Mouse (Mus musculus): ENCODE results near the gene Ccdc88c.
"Not testable (repeated sequence)": the region's sequence is repeated elsewhere in the genome, so short reads cannot be mapped to it uniquely, and the experiment has no call there.

The Ccdc88c gene

DNA sequence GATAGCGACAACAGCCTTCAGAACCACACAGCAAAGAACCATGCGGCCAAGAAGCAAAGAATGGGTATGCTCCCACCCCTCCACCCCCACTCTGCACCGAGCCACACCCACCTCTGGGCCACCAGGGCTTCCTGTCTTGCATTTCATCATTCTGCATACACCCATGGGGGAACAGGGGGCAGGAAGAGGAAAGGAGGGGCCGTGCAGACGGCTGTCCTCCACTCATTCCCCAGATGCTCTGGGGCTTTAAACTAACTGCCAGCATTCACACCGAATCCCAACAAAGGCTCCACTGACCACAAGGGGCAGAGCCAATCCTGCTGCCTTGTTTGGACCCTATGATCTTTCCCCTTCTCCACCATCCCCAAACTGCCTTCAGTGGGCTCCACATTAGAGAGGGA, 10.9 kb downstream of the Ccdc88c start:
- no peak for DNase-seq (ENCODE audit: extremely low read depth, insufficient read length, low spot score)

DNA sequence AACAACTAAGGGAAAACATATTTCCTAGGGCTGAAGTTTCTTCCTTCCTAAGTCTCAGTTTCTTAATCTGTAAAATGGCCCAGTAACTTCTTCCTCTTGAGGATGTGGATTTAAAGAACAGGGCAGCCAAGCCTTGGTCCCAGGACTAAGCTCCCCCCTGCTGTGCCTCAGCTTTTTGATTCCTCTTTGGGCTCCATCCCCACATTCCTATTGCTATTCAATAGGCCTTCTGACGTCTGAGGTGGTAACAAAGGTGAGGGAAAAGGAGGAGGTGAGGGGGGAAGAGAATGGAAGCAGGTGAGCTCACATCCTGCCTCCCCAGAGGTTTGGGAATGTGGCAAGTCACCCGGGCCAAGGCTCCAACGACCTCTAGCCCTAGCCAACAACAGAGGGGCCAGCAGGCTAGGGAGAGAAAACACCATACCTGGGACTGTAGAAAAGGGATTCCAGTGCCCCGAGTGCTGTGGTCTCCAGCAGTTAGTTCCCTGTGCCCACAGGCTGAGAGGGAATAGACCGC, 12.4 kb downstream of the Ccdc88c start:
- DNase-seq (ENCODE audit: extremely low read depth, insufficient read length, low spot score) = no peak

DNA sequence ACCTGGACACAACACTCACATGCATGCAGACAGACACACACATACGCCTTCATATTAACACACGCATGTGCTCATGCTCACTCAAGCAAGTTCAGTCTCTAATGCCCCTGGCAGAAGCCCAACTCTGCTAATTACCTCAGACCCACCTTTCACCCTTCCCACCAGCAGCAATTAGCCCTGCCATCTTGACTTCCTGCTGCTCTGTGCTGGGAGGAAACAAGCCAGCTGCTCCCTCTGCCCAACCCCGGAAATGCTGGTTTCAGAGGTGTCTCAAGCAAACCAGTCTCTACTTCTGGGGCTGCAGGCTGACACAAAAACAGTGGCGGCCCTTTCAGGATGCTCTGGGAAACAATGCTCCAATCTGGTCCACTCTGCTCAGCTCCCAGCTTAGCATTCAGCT, 12.9 kb downstream of the Ccdc88c start:
- no peak for DNase-seq (ENCODE audit: extremely low read depth, insufficient read length, low spot score)

DNA sequence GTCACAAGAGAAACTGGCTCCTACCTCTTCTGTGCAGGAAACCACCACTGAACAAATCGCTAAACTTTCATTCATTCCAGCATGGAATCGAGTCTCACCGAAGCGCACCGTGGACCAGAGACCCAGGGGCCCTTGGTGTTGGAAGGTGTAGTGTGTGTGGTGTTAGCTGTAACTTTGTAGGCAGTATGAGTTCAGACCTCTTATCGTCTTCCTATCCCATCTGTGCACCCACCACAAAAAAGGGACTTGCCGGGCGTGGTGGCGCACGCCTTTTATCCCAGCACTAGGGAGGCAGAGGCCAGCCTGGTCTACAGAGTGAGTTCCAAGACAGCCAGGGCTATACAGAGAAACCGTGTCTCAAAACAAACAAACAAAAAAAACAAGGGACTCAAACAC, 13.7 kb downstream of the Ccdc88c start:
- DNase-seq (ENCODE audit: extremely low read depth, insufficient read length, low spot score) = no peak

DNA sequence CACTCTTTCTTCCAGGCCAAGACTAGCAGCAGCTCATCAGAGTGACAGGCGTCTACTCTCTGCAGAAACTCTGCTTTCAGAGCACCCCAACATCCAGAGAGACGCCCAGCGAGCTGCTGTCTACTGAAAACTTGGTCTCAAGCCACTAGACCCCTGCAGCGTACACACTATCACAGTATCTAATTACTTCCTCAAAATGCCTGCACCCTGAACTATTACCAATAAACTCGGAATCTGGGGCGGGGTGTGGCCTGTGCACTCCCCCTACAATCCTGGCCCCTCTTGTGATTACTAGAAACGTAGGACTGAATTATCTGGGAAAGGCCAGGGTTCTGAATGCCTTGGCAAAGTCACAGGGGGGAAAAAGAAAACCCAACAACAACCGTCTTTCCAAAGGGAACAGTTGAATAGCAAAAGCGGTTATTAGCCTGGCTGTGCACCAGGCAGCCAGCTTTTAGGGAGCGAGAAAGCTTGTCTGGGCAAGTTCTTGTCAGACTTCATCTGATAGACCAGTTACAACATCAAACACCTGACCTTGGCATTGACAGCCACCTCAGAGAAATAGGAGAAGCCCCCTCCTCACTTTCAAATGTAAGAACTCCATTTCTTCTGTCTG, 14.2 kb downstream of the Ccdc88c start:
- no peak for DNase-seq (ENCODE audit: extremely low read depth, insufficient read length, low spot score)

DNA sequence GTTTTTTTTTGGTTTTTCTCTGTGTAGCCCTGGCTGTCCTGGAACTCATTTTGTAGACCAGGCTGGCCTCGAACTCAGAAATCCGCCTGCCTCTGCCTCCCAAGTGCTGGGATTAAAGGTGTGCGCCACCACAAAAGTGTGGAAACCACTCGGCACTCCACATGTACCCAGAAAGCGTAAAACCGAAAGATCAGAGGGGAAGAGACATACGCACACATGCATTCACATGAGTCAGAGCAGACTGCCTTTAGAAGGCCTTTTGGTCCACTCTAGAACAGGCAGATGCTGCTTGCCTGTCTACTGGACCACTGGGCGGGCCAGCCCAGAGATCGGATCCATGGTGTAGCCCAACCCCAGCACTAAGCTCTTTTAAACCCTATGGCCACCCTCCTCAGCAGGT, 15.2 kb downstream of the Ccdc88c start:
- not testable (repeated sequence) for DNase-seq (ENCODE audit: extremely low read depth, insufficient read length, low spot score)

DNA sequence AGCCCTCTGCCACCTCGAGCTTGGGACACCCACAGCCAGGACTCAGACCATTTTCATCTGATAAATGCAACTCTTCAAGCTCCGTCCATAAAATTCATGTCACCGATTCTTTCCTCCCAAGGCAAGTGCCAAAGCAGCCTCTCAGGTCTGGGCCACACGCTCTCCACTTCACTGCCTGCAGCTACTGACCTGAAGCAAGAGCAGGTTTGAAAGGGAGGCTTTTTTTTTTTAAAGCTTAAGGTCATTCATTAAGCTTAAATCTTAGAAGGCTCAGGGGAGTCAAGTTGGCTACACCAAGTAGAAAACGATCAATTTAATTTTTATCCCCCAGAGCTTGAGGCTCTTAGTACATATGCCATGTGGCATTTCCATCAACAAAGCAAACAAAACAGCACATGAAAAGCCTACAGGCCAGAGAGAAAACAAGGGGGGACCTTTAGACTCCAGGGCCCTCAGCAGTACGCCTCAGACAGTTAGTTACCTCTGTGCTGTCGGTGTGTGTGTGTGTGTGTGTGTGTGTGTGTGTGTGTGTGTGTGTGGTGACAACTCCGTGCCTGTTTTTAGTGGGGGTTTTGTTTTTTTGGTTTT, 15.7 kb downstream of the Ccdc88c start:
- no peak for DNase-seq (ENCODE audit: extremely low read depth, insufficient read length, low spot score)

DNA sequence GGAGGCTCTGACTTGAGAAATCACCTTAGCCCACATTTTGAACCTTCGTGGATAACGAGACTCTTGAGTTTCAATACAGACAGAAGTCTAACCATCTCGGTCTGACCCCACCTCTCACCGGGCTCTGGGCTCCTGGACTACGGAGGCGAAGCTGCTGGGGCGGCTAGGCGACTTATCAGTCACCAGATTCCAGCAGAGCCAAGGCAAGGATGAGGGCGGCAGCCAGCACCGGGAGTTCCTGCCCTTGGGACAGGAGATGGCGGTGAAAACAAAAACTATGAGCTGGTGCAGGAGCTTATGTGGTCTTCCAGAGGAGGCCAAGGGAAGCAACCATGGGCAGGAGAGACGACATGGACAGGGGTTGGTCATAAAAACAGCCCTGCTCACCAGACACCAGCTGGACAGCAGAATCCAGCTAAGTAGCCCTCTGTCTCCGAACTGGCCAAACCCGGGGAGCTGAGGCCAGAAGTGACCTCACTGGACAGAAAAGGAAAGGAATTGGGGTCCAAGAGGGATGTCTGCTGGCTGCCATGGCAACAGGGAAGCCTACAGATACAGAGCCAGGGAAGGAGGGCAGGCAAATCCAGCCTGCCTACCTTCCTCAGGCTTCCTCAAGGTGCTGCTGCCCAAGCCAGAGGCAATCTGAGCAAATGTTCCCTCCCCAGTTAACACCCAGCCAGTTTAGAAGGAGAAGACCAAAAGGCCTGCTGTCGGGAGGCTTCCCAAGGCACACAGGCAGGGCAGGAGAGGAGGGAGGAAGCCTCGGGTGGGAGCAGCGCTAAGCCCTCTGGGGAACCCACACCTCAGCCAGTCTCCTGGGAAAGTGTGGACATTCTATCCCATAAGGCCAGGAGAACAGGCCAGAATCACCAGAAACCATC, 16.4 kb downstream of the Ccdc88c start:
- no peak for DNase-seq (ENCODE audit: extremely low read depth, insufficient read length, low spot score)

DNA sequence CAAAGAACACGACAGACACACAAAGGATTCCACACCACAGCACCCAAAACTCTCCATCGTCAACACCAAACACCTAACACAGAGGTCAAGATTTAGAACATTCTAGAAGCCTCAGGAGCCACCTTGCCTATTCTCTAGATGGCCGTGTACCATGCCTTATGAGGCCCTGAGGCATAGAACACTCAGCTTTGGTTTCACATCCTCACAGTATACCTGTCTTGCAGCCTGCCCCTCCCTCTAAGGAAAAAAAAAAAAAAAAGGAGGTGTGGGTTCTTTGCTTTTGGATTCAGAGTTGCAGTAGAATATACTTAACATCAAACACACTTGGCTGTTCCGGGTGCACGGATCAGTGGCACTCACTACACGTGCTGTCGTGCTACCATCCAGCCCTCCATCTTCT, 17.8 kb downstream of the Ccdc88c start:
- DNase-seq (ENCODE audit: extremely low read depth, insufficient read length, low spot score) = no peak

DNA sequence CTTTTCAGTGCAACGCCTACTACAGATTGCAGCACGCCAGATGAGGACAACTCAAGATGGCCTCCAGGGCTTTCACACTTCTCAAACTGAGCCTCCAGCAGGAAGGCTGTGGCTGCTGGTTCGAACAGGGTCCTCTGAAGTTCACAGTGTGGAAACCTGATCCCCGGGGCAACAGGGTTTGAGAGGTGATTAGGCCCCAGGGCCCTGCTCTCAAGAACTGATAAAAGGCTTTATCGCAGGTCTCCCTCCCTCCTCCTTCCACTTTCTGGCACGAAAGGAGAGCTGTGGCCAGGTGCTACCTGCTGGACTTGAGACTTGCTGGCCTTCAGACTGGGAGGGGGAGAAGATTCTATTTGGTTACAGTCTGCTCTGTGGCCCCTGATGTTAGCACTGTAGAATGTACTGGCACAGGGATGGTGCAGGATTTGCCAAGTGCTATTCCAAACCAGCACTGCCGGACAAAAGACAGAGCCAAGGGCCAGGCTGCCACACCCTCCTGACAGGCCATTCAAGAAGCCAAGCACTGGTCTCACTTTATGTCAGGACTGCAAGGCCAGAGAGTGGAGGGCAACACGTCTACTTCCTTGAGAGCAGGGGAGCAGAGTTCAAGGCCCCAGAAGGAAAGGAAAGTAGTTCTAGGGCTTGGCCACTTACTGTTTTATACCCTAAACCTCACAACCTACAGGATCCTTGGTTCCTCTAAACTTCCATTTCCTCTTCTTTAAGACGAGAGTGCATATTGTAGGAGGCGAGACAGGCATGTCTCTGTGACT, 18.5 kb downstream of the Ccdc88c start:
- DNase-seq (ENCODE audit: extremely low read depth, insufficient read length, low spot score) = no peak

DNA sequence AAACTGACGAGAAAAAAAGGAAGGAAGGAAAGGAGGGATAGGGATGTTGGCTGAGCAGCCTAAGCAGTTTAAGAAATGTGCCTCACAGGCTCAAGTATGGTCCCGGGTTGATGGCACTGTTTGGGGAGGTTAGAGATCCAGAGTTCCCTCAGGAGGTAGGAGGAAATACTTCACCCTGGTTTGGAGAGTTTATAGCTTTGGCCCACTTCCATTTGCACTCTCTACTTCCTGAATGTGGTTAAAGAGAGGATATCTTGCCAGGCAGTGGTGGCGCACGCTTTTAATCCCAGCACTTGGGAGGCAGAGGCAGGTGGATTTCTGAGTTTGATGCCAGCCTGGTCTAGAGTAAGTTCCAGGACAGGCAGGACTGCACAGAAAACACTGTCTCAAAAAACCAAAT, 19.6 kb downstream of the Ccdc88c start:
- no peak for DNase-seq (ENCODE audit: extremely low read depth, insufficient read length, low spot score)

DNA sequence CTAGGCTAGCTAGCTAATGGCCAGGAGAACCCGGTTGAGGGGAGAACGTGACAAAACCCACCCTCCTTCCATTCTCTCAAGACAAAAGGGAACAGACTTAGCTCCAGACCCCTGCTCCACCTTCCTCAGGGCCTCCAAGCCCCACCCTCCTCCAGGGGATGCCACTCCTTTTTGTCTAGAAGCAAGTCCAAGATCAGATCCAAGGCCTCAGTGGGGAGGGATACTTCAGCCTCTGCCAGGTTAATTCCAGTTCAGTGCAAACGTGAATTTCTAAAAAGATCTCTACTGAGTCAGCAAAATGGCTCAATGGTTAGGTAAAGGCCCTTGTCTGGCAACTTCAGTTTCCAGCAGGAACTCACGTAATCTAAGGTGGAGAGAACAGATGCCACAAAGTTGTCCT, 20.2 kb downstream of the Ccdc88c start:
- no peak for DNase-seq (ENCODE audit: extremely low read depth, insufficient read length, low spot score)

DNA sequence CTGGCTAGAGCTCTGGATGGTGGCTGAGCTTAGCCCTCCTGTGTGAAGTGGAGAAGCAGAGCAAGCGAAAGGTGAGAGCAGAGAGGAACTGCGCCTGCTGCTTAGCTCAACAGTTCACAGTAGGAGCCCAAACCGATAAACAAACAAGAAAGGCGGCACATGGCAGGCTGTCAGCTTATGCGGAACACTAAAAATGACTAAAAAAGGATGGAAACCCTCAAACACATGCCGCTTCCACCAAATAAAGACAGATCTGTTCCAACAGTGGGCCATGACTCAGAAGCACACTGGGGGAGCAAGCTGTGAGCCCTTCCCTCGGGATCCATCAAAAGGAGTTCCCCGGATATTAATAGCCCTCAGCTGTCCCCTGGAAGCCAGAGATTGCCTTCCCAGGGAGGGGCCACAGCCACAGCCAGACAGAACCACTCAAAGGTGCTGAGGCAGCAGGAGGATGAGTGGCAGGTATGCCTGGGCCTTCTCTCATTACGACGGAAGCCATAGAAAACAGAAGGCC, 20.8 kb downstream of the Ccdc88c start:
- no peak for DNase-seq (ENCODE audit: extremely low read depth, insufficient read length, low spot score)

DNA sequence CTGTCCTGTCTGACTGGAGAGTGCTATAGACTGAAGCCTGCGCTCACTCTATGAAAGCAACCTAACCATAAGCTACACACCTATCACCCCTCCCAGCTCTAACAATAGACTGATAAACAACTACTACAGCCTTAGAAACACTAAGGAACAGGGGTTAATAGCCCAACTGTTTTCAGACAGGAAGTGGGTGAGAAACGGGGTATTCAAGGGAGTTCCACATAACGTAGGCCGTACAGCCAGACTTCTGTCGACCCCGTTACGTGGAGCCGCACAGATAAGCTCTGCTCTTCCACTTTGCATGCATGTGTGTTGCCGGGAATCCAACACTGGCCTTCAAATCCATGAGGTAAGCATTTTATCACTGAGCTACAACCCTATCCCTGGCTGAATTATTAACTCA, 21.4 kb downstream of the Ccdc88c start:
- DNase-seq (ENCODE audit: extremely low read depth, insufficient read length, low spot score) = no peak

DNA sequence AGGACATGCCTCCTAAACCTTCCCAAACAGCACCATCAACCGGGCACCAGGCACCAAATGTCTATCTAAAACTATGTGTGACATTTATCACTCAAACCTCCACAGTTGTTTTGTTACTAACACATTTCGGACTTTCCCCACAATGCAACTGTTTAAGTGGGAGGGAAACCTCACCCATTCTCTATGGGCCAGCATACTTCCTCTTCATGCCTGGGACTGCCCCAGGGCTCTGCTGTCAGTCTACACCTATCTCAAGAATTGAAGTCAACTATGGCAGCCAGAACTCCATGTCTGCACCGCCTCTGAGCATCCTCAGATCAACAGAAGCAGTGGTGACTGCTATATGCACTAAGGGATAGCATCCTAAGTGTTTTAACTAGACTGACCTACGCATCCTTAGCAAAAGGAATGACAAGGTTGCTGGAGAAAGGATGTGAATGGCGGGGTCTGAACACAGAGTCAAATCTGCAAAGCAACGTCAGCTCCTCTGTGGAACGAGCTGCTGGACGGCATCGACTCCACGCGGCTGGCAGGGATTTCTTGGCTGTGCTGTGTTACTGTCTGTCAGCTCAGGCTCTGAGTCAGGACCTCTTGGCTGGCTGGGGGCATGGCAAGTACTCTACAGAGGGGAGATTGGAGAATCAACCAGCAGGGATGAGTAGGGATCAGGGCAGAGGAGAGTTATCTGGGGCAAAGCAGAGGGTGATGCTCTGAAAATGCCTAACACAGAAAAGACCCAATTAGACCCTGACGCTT, 23.0 kb downstream of the Ccdc88c start:
- no peak for DNase-seq (ENCODE audit: extremely low read depth, insufficient read length, low spot score)

DNA sequence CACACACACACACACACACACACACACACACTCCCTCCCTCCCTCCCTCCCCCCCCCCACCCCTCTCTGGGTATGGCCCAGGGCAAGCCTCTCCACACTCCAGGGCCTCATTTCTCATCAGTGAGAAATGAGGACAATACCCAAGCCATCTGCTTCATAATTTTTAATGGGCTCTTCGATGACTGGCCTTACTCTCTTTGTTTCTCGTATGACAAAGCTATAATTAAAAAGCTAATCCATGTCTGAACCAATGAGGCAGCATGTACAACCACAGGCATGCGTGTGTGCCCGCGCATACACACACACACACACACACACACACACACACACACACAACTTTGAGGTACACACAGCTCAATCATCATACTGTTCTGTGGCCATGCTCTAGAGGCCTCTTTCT, 23.9 kb downstream of the Ccdc88c start:
- DNase-seq (ENCODE audit: extremely low read depth, insufficient read length, low spot score) = no peak

DNA sequence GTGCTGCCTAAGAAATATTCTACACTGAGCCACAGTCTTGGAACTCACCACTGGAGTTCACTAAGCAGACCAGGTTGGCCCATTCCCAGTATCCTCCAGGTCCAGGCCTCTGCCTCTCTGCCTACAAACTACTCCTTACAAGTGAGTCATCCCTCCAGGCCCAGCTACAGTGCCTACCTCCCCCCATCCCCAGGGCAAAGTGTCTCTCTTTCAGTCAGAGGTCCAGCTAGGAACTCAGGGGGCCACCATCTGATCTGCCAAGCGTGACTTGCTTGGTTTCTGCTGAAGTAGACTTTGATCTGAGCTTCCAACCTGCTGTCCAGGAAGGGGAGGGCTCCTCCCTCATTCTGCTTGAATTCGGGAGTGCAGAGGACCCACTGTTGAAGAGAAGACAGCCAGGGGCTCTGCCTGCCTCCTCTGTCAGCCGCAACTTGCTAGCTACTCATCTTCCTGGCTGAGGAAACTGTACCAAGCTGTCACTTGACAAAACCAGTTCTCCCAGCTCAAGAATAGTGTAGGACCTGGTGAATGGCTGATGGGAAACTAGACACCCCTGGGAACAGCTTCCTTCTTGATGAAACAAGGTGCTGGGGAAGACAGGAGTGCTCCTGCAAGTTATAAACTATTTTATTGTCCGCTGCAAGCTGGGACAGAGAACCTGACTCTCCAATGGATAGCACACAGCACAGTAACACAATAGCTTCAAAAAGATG, 25.9 kb downstream of the Ccdc88c start:
- DNase-seq (ENCODE audit: extremely low read depth, insufficient read length, low spot score) = peak; percentile 22

DNA sequence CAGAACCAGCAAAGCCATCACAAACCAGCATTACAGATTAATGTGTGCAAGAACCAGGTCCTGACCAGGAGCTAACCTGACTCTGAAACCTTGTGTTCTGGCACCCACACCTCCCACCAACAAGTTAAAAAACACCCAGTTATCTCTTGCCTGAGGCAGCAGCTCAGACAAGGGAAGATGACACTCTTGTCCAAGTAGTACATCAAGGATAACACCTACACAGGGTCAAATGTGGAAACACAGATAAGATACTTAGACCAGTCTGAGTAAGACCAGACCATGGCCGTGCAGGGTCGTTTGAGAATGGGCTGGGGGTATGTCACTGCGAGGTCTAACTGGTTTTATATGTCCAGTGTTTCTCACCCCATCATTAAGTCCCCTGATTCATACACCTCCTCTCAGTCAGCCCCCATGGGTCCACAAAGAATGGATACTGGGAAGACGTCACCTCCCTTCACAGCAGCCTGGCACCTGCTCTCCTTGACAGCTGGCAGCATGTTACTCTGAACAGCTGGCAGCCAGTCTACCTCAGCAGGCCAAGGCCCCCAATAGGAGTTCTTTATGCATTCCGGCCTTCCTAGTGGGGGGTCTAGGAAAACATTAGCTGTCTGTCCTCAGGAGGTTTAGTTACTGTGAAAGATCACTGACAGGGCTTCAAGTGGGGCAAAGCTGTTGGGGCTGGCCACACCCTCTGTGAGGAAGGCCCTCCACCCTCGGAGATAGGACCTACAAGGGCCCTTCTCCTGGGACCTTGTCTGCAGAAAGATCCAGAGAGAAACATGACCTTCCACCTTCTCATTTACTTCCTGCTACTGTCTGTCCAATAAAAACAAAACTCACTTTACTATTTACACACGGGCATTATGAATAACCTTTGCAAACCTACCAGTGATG, 29.5 kb downstream of the Ccdc88c start:
- DNase-seq (ENCODE audit: extremely low read depth, insufficient read length, low spot score) = no peak
